Mouse (Mus musculus) neural tube, embryonic 11.5 days (tissue): ENCODE results near the gene Olfr568. TPM values are rescaled to one million over a fixed set of nuclear protein-coding genes. Genes with fewer than 3 reads are reported as not detected.

ENCODE experiments used
- ATAC-seq: fragments of 200-750 bp; cut with Nextera tagmentation; 2 replicates; pipeline ENCODE4 v1.8.0; 2017; ENCODE audit warnings: moderate number of reproducible peaks, mild to moderate bottlenecking, moderate TSS enrichment, moderate library complexity; ENCODE audit not compliant: insufficient read depth, low FRiP score, low TSS enrichment
- DNase-seq: peaks from one replicate; pipeline ENCODE4 v3.0.0-alpha.2; 2015; ENCODE audit warnings: low spot score
- H3K27ac ChIP-seq: fragments of 300-500 bp; sonication (generic); 2 replicates; pipeline ENCODE4 v1.5.1; 2014; ENCODE audit warnings: low read depth, mild to moderate bottlenecking, low read length
- H3K27me3 ChIP-seq: fragments of 300-500 bp; sonication (generic); 2 replicates; pipeline ENCODE4 v1.6.1; 2014; ENCODE audit warnings: mild to moderate bottlenecking, low read length, mixed read lengths; ENCODE audit not compliant: control insufficient read depth, insufficient read depth
- H3K36me3 ChIP-seq: fragments of 300-500 bp; sonication (generic); 2 replicates; pipeline ENCODE4 v1.6.1; 2014; ENCODE audit warnings: mild to moderate bottlenecking, low read length, moderate library complexity, mixed read lengths; ENCODE audit not compliant: control insufficient read depth, insufficient read depth
- H3K4me1 ChIP-seq: fragments of 300-500 bp; sonication (generic); 2 replicates; pipeline ENCODE4 v1.6.1; 2014; ENCODE audit warnings: low read length, mixed read lengths; ENCODE audit not compliant: control insufficient read depth, insufficient read depth
- H3K4me2 ChIP-seq: fragments of 300-500 bp; sonication (generic); 2 replicates; pipeline ENCODE4 v1.6.1; 2014; ENCODE audit warnings: low read depth, mild to moderate bottlenecking, moderate library complexity
- H3K4me3 ChIP-seq: fragments of 300-500 bp; sonication (generic); 2 replicates; pipeline ENCODE4 v1.5.1; 2014; ENCODE audit warnings: low read depth, low read length
- H3K9ac ChIP-seq: fragments of 300-500 bp; sonication (generic); 2 replicates; pipeline ENCODE4 v1.6.1; 2014; ENCODE audit warnings: mild to moderate bottlenecking, low read length
- H3K9me3 ChIP-seq: fragments of 300-500 bp; sonication (generic); 2 replicates; pipeline ENCODE4 v1.6.1; 2016; ENCODE audit warnings: low read length; ENCODE audit not compliant: control insufficient read depth
- WGBS: fragments of 180-500 bp; shearing (Covaris S2); extraction: QIAGEN DNeasy Blood & Tissue Kit; methylation state at CpG from one replicate; pipeline ENCODE4 v1.1.7; 2014; 5-methylcytosine and 5-hydroxymethylcytosine counted together
- polyA plus RNA-seq: library from polyadenylated mRNA; unstranded; fragments of >200 nt; fragmentation: Nextera tagmentation; extraction: Ambion mirVana; gene quantifications from 2 replicates; pipeline ENCODE4 v1.2.1, GENCODE M21; 2014

Gene Olfr568
- polyA plus RNA-seq, 1 experiment from 2014 or later = not detected

DNA sequence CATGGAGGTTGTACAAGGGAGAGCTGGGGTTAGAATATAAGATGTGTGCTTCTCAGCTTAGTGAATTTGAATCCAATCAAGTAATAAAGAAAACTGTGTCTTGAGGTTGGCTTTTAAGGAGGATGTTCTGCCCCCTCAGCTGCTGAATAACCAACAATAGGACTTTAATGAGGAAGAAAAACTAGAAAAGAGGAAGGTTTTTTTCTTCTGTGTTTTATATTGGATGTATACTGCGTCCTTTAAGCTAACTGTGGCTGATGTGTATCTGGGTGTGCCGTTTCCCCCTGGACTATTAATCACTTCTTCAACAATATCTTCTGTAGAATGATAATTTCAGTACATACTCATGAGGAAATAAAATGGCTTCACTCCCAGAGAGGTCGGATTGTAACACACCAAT lies 50.2 kb downstream of the Olfr568 start:
- 77% methylated on average over 3 of the region's 3 CpGs for WGBS

More for the DNA sequence above, 50.2 kb downstream of the Olfr568 start:
- no peaks in the 10 kb centered on the region for H3K4me1 ChIP-seq
- no peaks in the 10 kb centered on the region for H3K27me3 ChIP-seq
- H3K4me3 ChIP-seq = no peak overlapping the region
- H3K9me3 ChIP-seq = no peaks in the 10 kb centered on the region
- no peak overlapping the region for H3K4me2 ChIP-seq
- no peak overlapping the region for H3K9ac ChIP-seq
- ATAC-seq (no peak), DNase-seq (no peak)
- no peak overlapping the region for H3K27ac ChIP-seq
- no peaks in the 10 kb centered on the region for H3K36me3 ChIP-seq

Other genes with a start within 250 kb of the Olfr568 start
- gene Olfr554, start 238.7 kb upstream of the Olfr568 start, polyA plus RNA-seq = not detected in 2 replicates
- gene Olfr555, start 218.3 kb upstream of the Olfr568 start, polyA plus RNA-seq = not detected in 2 replicates
- gene Olfr556, start 212.2 kb upstream of the Olfr568 start, polyA plus RNA-seq = not detected in 2 replicates
- 10.2 and 11.2 TPM in 2 replicates for gene Trim68, start 189.8 kb upstream of the Olfr568 start, polyA plus RNA-seq
- gene Olfr557, start 181.2 kb upstream of the Olfr568 start, polyA plus RNA-seq = not detected in 2 replicates
- gene Olfr558, start 174.9 kb upstream of the Olfr568 start, polyA plus RNA-seq = 0.53 and 0.55 TPM in 2 replicates
- not detected in 2 replicates for gene Olfr33, start 158.1 kb upstream of the Olfr568 start, polyA plus RNA-seq
- gene Olfr559, start 149.6 kb upstream of the Olfr568 start, polyA plus RNA-seq = not detected in 2 replicates
- gene Olfr560, start 117.8 kb upstream of the Olfr568 start, polyA plus RNA-seq = not detected in 2 replicates
- gene Olfr78, start 117.7 kb upstream of the Olfr568 start, polyA plus RNA-seq = not detected in 2 replicates
- gene Olfr561, start 105.9 kb upstream of the Olfr568 start, polyA plus RNA-seq = not detected in 2 replicates
- not detected in 2 replicates for gene Olfr564, start 73.6 kb upstream of the Olfr568 start, polyA plus RNA-seq
- gene Olfr566, start 18.4 kb upstream of the Olfr568 start, polyA plus RNA-seq = not detected in 2 replicates
- not detected in 2 replicates for gene Olfr569, start 13.8 kb downstream of the Olfr568 start, polyA plus RNA-seq
- not detected in 2 replicates for gene Olfr570, start 17.5 kb downstream of the Olfr568 start, polyA plus RNA-seq
- gene Olfr571, start 40.4 kb downstream of the Olfr568 start, polyA plus RNA-seq = not detected in 2 replicates
- gene Olfr572, start 47.3 kb downstream of the Olfr568 start, polyA plus RNA-seq = not detected in 2 replicates
- not detected in 2 replicates for gene Olfr573-ps1, start 65.5 kb downstream of the Olfr568 start, polyA plus RNA-seq
- gene Olfr574, start 71.3 kb downstream of the Olfr568 start, polyA plus RNA-seq = not detected in 2 replicates
- gene Olfr575, start 81.7 kb downstream of the Olfr568 start, polyA plus RNA-seq = not detected in 2 replicates
- gene Olfr576, start 85.5 kb downstream of the Olfr568 start, polyA plus RNA-seq = not detected in 2 replicates
- gene Olfr577, start 98.8 kb downstream of the Olfr568 start, polyA plus RNA-seq = not detected in 2 replicates
- not detected in 2 replicates for gene Olfr578, start 112.2 kb downstream of the Olfr568 start, polyA plus RNA-seq
- not detected in 2 replicates for gene Olfr582, start 160.9 kb downstream of the Olfr568 start, polyA plus RNA-seq
- not detected in 2 replicates for gene Olfr583, start 174.2 kb downstream of the Olfr568 start, polyA plus RNA-seq
- not detected in 2 replicates for gene Olfr584, start 204.8 kb downstream of the Olfr568 start, polyA plus RNA-seq
- not detected in 2 replicates for gene Olfr585, start 220.6 kb downstream of the Olfr568 start, polyA plus RNA-seq
- gene Olfr586, start 248.5 kb downstream of the Olfr568 start, polyA plus RNA-seq = not detected in 2 replicates